Mouse (Mus musculus) ovary, postnatal 36 days (tissue): Measurements from ENCODE around the gene Prc1.
A peak's percentile ranks its signal among the peaks of the same experiment; 100 is the strongest.

Source experiments
- DNase-seq: peaks from one replicate; pipeline ENCODE4 v3.0.0; 2022; ENCODE audit warnings: low spot score, mixed read lengths

The Prc1 gene

DNA sequence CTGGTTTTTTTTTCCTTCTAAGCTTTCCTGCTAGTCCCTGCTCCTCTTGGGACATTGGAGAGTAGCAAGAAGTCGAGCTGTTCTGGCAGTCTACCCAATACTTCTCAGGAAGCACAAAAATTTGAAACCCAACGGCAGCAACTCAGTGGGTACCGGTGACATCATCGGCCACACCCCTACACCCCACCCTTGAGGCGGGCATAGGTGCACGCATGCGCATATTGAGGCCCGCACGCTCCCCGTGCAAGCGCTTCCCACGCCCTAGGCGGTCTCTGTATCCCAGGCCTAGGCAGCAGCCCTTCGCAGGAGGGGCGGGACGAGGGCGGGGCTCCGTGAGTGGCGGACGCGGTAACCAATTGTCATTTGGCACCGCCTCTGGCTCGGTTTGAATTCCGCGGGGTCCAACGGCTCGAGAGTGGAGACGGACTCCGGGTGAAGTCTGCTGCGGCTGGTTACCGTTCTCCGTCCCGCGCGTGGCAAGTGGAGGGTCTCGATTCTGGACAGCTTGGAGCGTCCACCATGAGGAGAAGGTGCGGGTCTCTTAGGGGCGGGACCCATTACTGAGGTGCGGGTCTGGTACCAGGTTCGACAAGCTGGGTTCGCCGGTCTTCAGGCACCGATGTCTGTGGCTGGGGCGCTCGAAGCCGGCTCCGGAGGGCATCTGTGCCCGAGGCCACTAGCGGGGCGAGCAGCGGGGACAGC is at the start of gene Prc1:
Gene Prc1 (plus strand): TSS at position 389 of the 702 bp plus-strand sequence.
- DNase-seq: peak; percentile 98

GRCm38 (mm10) chr7:80244851-80245250 is 49.4 kb upstream of the Prc1 start:
- no peak for DNase-seq

DNA sequence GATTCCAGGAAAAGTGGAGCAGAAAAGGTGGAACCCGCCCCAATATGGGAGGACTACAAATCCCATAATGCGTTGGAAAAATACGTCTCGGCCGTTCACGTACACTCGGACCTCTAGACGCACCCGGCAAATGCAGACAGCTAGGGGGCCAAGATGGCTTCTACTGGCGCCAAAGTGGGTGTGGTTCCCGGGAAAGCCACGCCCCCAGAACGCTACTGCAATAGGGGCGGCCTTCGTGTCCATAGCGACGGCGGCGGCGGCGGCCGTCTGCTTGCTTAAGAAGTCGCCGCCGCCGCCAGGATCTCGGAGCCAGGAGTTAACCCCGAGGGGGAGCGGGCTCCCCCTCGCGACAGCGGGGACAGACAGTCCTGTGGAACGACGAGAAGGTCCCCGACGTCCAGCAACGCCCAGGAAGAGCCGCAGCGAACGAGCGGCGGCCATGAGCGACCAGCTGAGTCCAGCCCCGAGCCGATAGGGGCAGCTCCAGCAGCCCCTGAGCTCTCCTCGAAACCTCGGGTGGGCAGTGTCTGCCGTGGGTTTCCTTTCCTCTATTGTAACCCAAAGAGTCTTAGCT is 48.0 kb upstream of the Prc1 start, which contains the start of gene Ttll13:
Gene Ttll13 (plus strand): TSS at position 229 of the 574 bp plus-strand sequence.
- DNase-seq: peak; percentile 97

- no peak for DNase-seq
Observed at GRCm38 (mm10) chr7:80246859-80247258, 47.4 kb upstream of the Prc1 start.

DNA sequence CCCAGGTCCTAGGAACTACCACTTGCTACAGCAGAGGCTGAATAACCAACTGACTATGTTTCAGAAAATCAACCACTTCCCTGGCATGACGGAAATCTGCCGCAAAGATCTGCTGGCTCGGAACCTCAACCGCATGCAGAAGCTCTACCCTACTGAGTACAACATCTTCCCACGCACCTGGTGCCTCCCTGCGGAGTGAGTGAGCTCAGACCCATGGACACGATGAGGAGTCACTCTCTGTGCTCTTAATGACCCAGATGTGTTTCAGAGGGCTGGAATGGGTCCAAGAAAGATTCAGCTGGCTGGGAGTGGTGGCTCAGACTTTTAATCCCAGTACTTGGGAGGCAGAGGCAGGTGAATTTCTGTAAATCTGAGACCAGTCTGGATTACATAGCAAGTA is 41.8 kb upstream of the Prc1 start:
- no peak for DNase-seq

DNA sequence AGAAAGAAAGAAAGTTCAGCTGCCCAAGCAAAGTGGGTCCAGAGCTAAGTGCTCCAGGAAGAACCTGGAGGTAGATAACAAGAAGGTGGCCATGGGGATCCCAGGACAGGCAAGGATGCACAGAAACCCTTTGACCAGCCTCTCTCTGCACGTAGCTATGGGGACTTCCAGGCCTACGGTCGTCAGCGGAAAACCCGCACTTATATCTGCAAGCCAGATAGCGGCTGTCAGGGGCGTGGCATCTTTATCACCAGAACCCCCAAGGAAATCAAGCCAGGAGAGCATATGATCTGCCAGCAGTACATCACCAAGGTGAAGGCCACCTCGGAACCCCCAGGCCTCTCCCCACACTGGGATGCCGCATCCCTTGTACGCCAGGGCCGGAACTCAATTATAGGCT is 41.4 kb upstream of the Prc1 start:
- DNase-seq: no peak

GRCm38 (mm10) chr7:80255981-80256380 is 38.3 kb upstream of the Prc1 start:
- DNase-seq: no peak

- DNase-seq: no peak
Observed at GRCm38 (mm10) chr7:80257706-80258105, 36.5 kb upstream of the Prc1 start.

DNA sequence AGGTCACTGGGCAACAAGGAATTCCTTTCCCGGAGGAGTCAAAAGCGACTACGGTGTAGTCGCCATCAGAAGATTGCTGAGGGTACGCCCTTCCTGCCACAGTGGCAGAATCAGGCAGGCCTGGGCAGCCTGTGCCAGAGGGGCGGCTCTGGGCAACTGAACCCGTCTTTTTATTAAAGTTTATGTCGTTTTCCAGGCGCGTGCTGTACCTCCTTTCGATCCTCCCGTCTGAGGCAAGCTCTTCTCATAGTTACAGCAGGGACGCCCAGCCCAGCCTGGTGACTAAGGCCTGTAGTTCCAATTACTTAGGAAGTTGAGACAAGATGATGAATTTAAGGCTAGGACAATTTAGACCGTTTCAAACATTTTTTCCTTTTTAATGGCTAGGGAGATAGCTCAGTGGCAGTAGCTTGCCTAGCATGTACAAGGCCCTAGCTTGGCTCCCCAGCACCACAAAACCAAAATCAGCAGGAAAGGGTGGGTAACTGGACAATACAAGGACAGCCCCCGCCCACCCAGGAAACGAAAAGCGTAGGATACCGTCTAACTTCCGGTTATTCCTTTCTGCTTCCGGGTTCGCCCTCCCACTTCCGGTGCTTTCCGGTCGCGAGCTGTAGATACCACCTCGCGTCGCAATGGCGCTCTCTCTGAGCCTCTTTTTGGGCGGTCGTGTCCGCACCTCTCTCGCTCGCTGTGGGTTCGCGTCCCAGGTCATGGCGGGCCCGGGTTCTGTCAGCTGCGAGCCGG is 33.5 kb upstream of the Prc1 start, which contains the start of gene Ngrn:
Gene Ngrn (plus strand): TSS at position 591 of the 747 bp plus-strand sequence.
- peak; percentile 79 for DNase-seq

- DNase-seq: no peak
Observed at GRCm38 (mm10) chr7:80261372-80261990, 32.8 kb upstream of the Prc1 start.

- DNase-seq: no peak
Observed at GRCm38 (mm10) chr7:80264606-80265005, 29.6 kb upstream of the Prc1 start.

DNA sequence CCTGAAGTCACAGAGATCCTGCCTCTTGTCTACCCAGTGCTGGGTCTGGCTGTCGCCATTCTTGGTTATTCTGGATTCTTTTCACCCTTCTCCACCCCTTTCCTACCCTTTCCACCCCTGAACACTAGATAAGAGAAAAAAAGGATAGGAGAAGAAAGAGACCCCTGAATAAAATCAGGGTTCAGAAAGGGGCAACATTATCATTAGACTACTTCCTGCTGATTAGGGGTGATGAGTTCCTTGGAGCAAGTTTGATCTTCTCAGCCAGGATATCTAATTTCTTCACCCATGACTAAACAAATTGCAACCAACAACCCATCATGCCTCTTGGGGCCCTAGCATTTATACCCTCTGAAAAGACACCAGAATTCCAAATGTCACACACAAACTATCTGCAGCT is 26.5 kb upstream of the Prc1 start:
- DNase-seq: no peak

GRCm38 (mm10) chr7:80268897-80269750 is 25.1 kb upstream of the Prc1 start, which contains the start of gene Vps33b:
Vps33b (plus strand) TSS chr7:80269649.
- DNase-seq: peak; percentile 92

DNA sequence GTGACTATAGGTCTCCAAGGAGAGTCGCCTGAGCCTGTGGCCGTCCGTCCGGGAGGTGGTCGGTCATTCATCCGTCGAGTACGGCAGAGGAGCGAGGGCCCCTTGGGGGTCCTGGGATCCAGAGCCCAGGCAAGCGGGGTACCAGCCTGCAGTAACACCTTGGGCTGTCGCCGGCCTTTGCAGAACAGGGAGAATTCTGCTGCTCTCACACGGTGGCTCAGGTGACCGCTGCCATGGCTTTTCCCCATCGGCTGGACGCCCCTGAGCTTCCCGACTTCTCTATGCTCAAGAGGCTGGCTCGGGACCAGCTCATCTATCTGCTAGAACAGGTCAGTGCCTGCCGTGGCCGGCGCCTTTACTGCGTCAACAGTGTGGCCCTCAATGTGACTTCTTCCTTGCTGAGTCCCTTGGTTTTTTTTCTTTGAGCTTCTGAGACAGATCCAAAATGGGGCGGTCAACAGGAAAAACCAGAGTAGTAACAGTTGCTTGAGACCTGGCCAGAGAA is 24.4 kb upstream of the Prc1 start:
- DNase-seq: no peak

- DNase-seq: no peak
Observed at GRCm38 (mm10) chr7:80273456-80273855, 20.8 kb upstream of the Prc1 start.

DNA sequence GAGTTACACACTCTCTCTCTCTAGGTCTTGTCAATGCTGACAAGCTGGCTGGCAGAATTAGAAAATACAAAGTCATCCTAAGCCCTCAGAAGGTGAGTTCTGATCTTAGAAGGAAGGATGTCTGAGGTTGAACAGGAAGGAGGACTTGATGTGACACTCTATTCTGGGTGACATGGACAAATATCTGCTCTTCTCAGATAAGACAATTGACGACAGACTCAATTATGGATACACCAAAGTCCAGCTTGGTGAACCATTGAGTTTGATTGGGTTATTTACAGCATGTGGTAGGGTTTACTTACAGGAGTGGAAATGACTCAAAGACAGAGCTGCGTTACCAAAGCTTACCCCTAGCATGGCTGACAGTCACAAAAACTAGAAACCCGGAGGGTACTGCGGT is 17.9 kb upstream of the Prc1 start:
- no peak for DNase-seq

GRCm38 (mm10) chr7:80280032-80280431 is 14.2 kb upstream of the Prc1 start:
- DNase-seq: no peak

GRCm38 (mm10) chr7:80280998-80281397 is 13.3 kb upstream of the Prc1 start:
- no peak for DNase-seq

DNA sequence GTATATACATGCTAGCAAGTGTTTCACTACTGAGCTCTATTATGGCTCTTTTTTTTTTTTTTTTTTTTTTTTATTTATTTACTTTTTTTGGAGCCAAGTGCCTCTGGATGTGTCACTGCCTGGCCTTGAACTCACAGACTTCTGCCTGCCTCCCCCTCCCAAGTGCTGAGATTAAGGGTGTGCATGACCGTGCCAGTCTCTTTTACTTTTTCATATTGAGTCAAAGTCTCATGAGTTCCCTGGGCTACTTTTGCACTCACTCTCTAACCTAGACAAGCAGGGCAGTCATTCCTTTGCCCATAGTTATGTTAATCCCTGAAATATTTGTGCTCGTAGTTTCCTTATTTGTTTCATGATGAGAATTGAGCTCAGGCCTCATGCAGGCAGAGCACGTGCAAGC is 12.6 kb upstream of the Prc1 start:
- no peak for DNase-seq

GRCm38 (mm10) chr7:80283226-80283918 is 10.9 kb upstream of the Prc1 start:
- no peak for DNase-seq

- DNase-seq: no peak
Observed at GRCm38 (mm10) chr7:80284391-80284790, 9.9 kb upstream of the Prc1 start.
